ENCODE assay signal across 10 mouse cellular contexts in genomic region chr16:32190011-32190441, GRCm38 (mm10). TPM values are rescaled to one million over a fixed set of nuclear protein-coding genes. Genes with fewer than 3 reads are reported as not detected.
DNase-seq lines count a peak whose midpoint lies in the region; ATAC-seq and TF ChIP-seq lines count a peak whose summit lies in the region.
"Had no signal": no experiment of that assay in that cellular context is flagged by ENCODE, and none has a peak within 500 bp of the region (broad histone marks: within the 10 kb centered on the region; RNA-seq: fewer than 3 reads in every experiment).

No protein-coding gene starts in this region.

- H3K79me2 ChIP-seq in heart, adult 2 months (replicated peaks; ENCODE audit: control insufficient read depth, insufficient read depth, low read length): no peaks in the 10 kb centered on the region

- H3K9ac ChIP-seq in heart, adult 2 months (ENCODE audit: low read depth, low read length): no peak overlapping the region
- peak overlapping the region; percentile 28 for H3K9ac ChIP-seq in liver, embryonic 14.5 days (replicated peaks)
- H3K9ac ChIP-seq in stomach, postnatal 0 days (ENCODE audit: low read length): no peak overlapping the region

- peak overlapping the region; percentile 38 for H3K27ac ChIP-seq in heart, adult 2 months
- no peak overlapping the region for H3K27ac ChIP-seq in liver, embryonic 14.5 days
- no peak overlapping the region for H3K27ac ChIP-seq in stomach, postnatal 0 days (replicated peaks)

- peak; percentile 11 for DNase-seq in right cerebral cortex, postnatal 25 days
- no peak for DNase-seq in right cerebral cortex, adult 2 months (ENCODE audit: low spot score in 2 of 2)
- peak; percentile 49 to 67 for DNase-seq in heart, adult 2 months
- DNase-seq in liver, embryonic 14.5 days (ENCODE audit: low read depth in 3 of 3, low spot score in 3 of 3): peak in 1 of 3 experiments; percentile 33
- DNase-seq in spleen, postnatal 10 days (ENCODE audit: low spot score in 2 of 2): peak; percentile 33 to 52
- no peak for DNase-seq in stomach, postnatal 0 days (ENCODE audit: low spot score)
- no peak for DNase-seq in frontal cortex, postnatal 36 days (ENCODE audit: low spot score in 2 of 2)
- DNase-seq in left cerebral cortex, postnatal 36 days (ENCODE audit: low spot score in 2 of 2): no peak

- 48% methylated on average over 11 of the region's 12 CpGs for WGBS in heart, adult 2 months
- 7% methylated on average over 12 of the region's 12 CpGs for WGBS in liver, embryonic 14.5 days (ENCODE audit: insufficient replicate concordance)
- 59% methylated on average over 12 of the region's 12 CpGs for WGBS in stomach, postnatal 0 days

- peaks cover 3% of the 10 kb centered on the region for H3K4me1 ChIP-seq in heart, adult 2 months (ENCODE audit: control insufficient read depth, insufficient read depth, low read length)
- peaks cover 0 to 3% of the 10 kb centered on the region in 2 experiments; a peak in 2 of 4 replicates for H3K4me1 ChIP-seq in liver, embryonic 14.5 days (replicated peaks; ENCODE audit: control insufficient read depth in 2 of 2, insufficient read depth in 2 of 2, low read length in 1 of 2)
- H3K4me1 ChIP-seq in stomach, postnatal 0 days (replicated peaks; ENCODE audit: control insufficient read depth, insufficient read depth): no peaks in the 10 kb centered on the region

- no peaks in the 10 kb centered on the region for H3K9me3 ChIP-seq in liver, embryonic 14.5 days (ENCODE audit: control insufficient read depth, low read length)
- no peaks in the 10 kb centered on the region for H3K9me3 ChIP-seq in stomach, postnatal 0 days (ENCODE audit: control insufficient read depth, low read length)

- peak overlapping the region; percentile 49 for H3K4me2 ChIP-seq in liver, embryonic 14.5 days (ENCODE audit: low read depth)
- H3K4me2 ChIP-seq in stomach, postnatal 0 days (replicated peaks; ENCODE audit: low read depth): no peak overlapping the region

- no peaks in the 10 kb centered on the region for H3K27me3 ChIP-seq in heart, adult 2 months (ENCODE audit: control insufficient read depth, insufficient read depth, low read length)
- no peaks in the 10 kb centered on the region for H3K27me3 ChIP-seq in liver, embryonic 14.5 days (ENCODE audit: control insufficient read depth, insufficient read depth, low read length)
- no peaks in the 10 kb centered on the region for H3K27me3 ChIP-seq in stomach, postnatal 0 days (ENCODE audit: control insufficient read depth, insufficient read depth, low read length)

- no peak for TF ChIP-seq CTCF in heart, adult 2 months (IDR thresholded peaks at IDR 0.05)
- no peak for TF ChIP-seq CTCF in liver, embryonic 14.5 days (IDR thresholded peaks at IDR 0.05; ENCODE audit: low read depth)
- TF ChIP-seq CTCF in stomach, postnatal 0 days (IDR thresholded peaks at IDR 0.05; ENCODE audit: low read depth): no peak

- TF ChIP-seq POLR2A in heart, adult 2 months (IDR thresholded peaks at IDR 0.05; ENCODE audit: insufficient read depth, low read depth, low read length): peak; percentile 51; the same call in 1 of the 2 replicates

- no peaks in the 10 kb centered on the region for H3K36me3 ChIP-seq in heart, adult 2 months (ENCODE audit: control insufficient read depth, insufficient read depth, low read length)
- no peaks in the 10 kb centered on the region for H3K36me3 ChIP-seq in liver, embryonic 14.5 days (replicated peaks; ENCODE audit: control insufficient read depth, insufficient read depth, low read depth)
- H3K36me3 ChIP-seq in stomach, postnatal 0 days (ENCODE audit: control insufficient read depth, insufficient read depth, low read length): no peaks in the 10 kb centered on the region

- 0 out of 2 replicates have a peak, but pooled peaks have one; percentile 37 for TF ChIP-seq EP300 in heart, adult 2 months (IDR thresholded peaks at IDR 0.05; ENCODE audit: insufficient read depth, low read depth, low read length)
- no peak for TF ChIP-seq EP300 in liver, embryonic 14.5 days (IDR thresholded peaks at IDR 0.05; ENCODE audit: low read depth)
- no peak for TF ChIP-seq EP300 in stomach, postnatal 0 days (optimal IDR thresholded peaks at IDR 0.05)

- no peak overlapping the region for H3K4me3 ChIP-seq in heart, adult 2 months
- peak overlapping the region in 1 of 2 experiments; percentile 5; a peak in 2 of 4 replicates for H3K4me3 ChIP-seq in liver, embryonic 14.5 days (ENCODE audit: insufficient read depth in 1 of 2, low read depth in 2 of 2, low read length in 2 of 2)
- no peak overlapping the region for H3K4me3 ChIP-seq in stomach, postnatal 0 days (ENCODE audit: low read depth, low read length)
- H3K4me3 ChIP-seq: myocyte had no signal

- ATAC-seq in liver, embryonic 14.5 days (ENCODE audit: insufficient read depth): no peak
- ATAC-seq in stomach, postnatal 0 days (ENCODE audit: low FRiP score, low TSS enrichment): no peak

- intact Hi-C loops in heart, adult 2 months (cut with DNase I): no loop called here
- intact Hi-C loops in left cerebral cortex, postnatal 36 days (cut with DNase I): no loop called here

RNA-seq across cellular contexts. Expression of gene Bex6, which starts 10.4 kb away (rescaled TPM):
- total RNA-seq in heart, adult 2 months (2021): not detected
- polyA plus RNA-seq in heart, adult 2 months (2012; rRNA removed): not detected in 2 replicates
- polyA plus RNA-seq in liver, embryonic 14.5 days (2012; rRNA removed): 0.52 and 0.90 TPM in 2 replicates
- polyA plus RNA-seq in liver, embryonic 14.5 days (2014; fragmentation: Nextera tagmentation; extraction: Ambion mirVana): 0.70 and 0.71 TPM in 2 replicates
- polyA plus RNA-seq in stomach, postnatal 0 days (2015; fragmentation: Nextera tagmentation; extraction: Ambion mirVana): not detected in 2 replicates
- not detected for total RNA-seq in left cerebral cortex, postnatal 36 days (2021)
- polyA plus RNA-seq: frontal cortex, adult 2 months; myocyte had no signal

RNA-seq across cellular contexts. Expression of gene Nrros, which starts 24.6 kb away (rescaled TPM):
- 1 to 10 TPM; 3.9 to 4.7 TPM for total RNA-seq in heart, adult 2 months (2021)
- 9.1 and 9.5 TPM in 2 replicates for polyA plus RNA-seq in heart, adult 2 months (2012; rRNA removed)
- polyA plus RNA-seq in liver, embryonic 14.5 days (2012; rRNA removed): 11.6 and 13.2 TPM in 2 replicates
- 18.8 and 18.9 TPM in 2 replicates for polyA plus RNA-seq in liver, embryonic 14.5 days (2014; fragmentation: Nextera tagmentation; extraction: Ambion mirVana)
- 8.2 TPM in 2 replicates for polyA plus RNA-seq in stomach, postnatal 0 days (2015; fragmentation: Nextera tagmentation; extraction: Ambion mirVana)
- total RNA-seq in left cerebral cortex, postnatal 36 days (2021): 1 to 10 TPM; 7.5 to 9.2 TPM
- polyA plus RNA-seq: myocyte had no signal

RNA-seq across cellular contexts. Expression of gene Fbxo45, which starts 56.9 kb away (rescaled TPM):
- 10 to 100 TPM; 10.8 to 13.5 TPM for total RNA-seq in heart, adult 2 months (2021)
- polyA plus RNA-seq in heart, adult 2 months (2012; rRNA removed): 3.3 and 6.2 TPM in 2 replicates
- 2.7 and 4.0 TPM in 2 replicates for polyA plus RNA-seq in liver, embryonic 14.5 days (2012; rRNA removed)
- polyA plus RNA-seq in liver, embryonic 14.5 days (2014; fragmentation: Nextera tagmentation; extraction: Ambion mirVana): 5.1 and 6.6 TPM in 2 replicates
- 11.7 and 11.8 TPM in 2 replicates for polyA plus RNA-seq in stomach, postnatal 0 days (2015; fragmentation: Nextera tagmentation; extraction: Ambion mirVana)
- 10 to 100 TPM; 48.7 to 49.2 TPM for total RNA-seq in left cerebral cortex, postnatal 36 days (2021)

RNA-seq across cellular contexts. Expression of gene Wdr53, which starts 57.0 kb away (rescaled TPM):
- total RNA-seq in heart, adult 2 months (2021): 1 to 10 TPM; 7.6 TPM
- 3.3 and 8.1 TPM in 2 replicates for polyA plus RNA-seq in heart, adult 2 months (2012; rRNA removed)
- polyA plus RNA-seq in liver, embryonic 14.5 days (2012; rRNA removed): 4.8 and 7.9 TPM in 2 replicates
- polyA plus RNA-seq in liver, embryonic 14.5 days (2014; fragmentation: Nextera tagmentation; extraction: Ambion mirVana): 11.2 and 11.5 TPM in 2 replicates
- polyA plus RNA-seq in stomach, postnatal 0 days (2015; fragmentation: Nextera tagmentation; extraction: Ambion mirVana): 17.7 and 22.3 TPM in 2 replicates
- total RNA-seq in left cerebral cortex, postnatal 36 days (2021): 10 to 100 TPM; 12.2 to 14.4 TPM

Comparison
In these comparisons a context has a peak if more than half of its experiments do, and no peak if none do; other contexts are left out.
1. DNase-seq: peak in right cerebral cortex, postnatal 25 days (single experiment), heart, adult 2 months (2 of 2) and spleen, postnatal 10 days (2 of 2); none in right cerebral cortex, adult 2 months (0 of 2), stomach, postnatal 0 days (single experiment), frontal cortex, postnatal 36 days (0 of 2) and left cerebral cortex, postnatal 36 days (0 of 2).